Mouse (Mus musculus): ENCODE measurements around the gene C1rl. TPM values are rescaled to one million over a fixed set of nuclear protein-coding genes. Genes with fewer than 3 reads are reported as not detected.

Gene C1rl
- polyA plus RNA-seq (2015; fragmentation: Nextera tagmentation; extraction: Ambion mirVana), result 0.34 and 0.42 TPM in 2 replicates

GRCm38 (mm10) chr6:124492842-124493561, at the start of gene C1rl:
C1rl (plus strand) TSS chr6:124493113.
- Histone ChIP-seq H3K27me3 (ENCODE audit: control insufficient read depth, insufficient read depth, low read length) (no peaks in the 10 kb centered on the region), H3K27ac (ENCODE audit: low read length) (no peak within 1 kb of the TSS), H3K36me3 (ENCODE audit: control insufficient read depth, insufficient read depth) (no peaks in the 10 kb centered on the region), H3K9me3 (replicated peaks; ENCODE audit: control insufficient read depth, low read length) (no peaks in the 10 kb centered on the region), H3K4me1 (ENCODE audit: control insufficient read depth, insufficient read depth, low read length) (no peaks in the 10 kb centered on the region), H3K9ac (ENCODE audit: low read length) (no peak within 1 kb of the TSS; the same call in 1 of the 2 replicates), H3K4me2 (ENCODE audit: low read depth, low read length) (no peak within 1 kb of the TSS), H3K4me3 (ENCODE audit: low read length) (no peak within 1 kb of the TSS)
- ATAC-seq (replicated peaks; ENCODE audit: extremely low read depth, insufficient read depth, low FRiP score), result peak; percentile 83
- WGBS, result 33% methylated on average over 4 of the region's 4 CpGs

- Histone ChIP-seq H3K4me2 (ENCODE audit: low read depth, low read length) (no peak overlapping the region), H3K36me3 (ENCODE audit: control insufficient read depth, insufficient read depth) (no peaks in the 10 kb centered on the region), H3K27ac (ENCODE audit: low read length) (no peak overlapping the region), H3K4me1 (ENCODE audit: control insufficient read depth, insufficient read depth, low read length) (no peaks in the 10 kb centered on the region), H3K9me3 (replicated peaks; ENCODE audit: control insufficient read depth, low read length) (no peaks in the 10 kb centered on the region), H3K27me3 (ENCODE audit: control insufficient read depth, insufficient read depth, low read length) (no peaks in the 10 kb centered on the region), H3K4me3 (ENCODE audit: low read length) (no peak overlapping the region), H3K9ac (ENCODE audit: low read length) (no peak overlapping the region)
- no peak for ATAC-seq (replicated peaks; ENCODE audit: extremely low read depth, insufficient read depth, low FRiP score)
- WGBS, result 78% methylated on average over 2 of the region's 2 CpGs
These were observed 49.6 kb upstream of the C1rl start for GRCm38 (mm10) chr6:124443338-124443737.

- Histone ChIP-seq H3K27me3 (ENCODE audit: control insufficient read depth, insufficient read depth, low read length) (no peaks in the 10 kb centered on the region), H3K36me3 (ENCODE audit: control insufficient read depth, insufficient read depth) (no peaks in the 10 kb centered on the region), H3K4me1 (ENCODE audit: control insufficient read depth, insufficient read depth, low read length) (no peaks in the 10 kb centered on the region), H3K4me3 (ENCODE audit: low read length) (no peak overlapping the region), H3K27ac (ENCODE audit: low read length) (no peak overlapping the region), H3K9me3 (replicated peaks; ENCODE audit: control insufficient read depth, low read length) (no peaks in the 10 kb centered on the region), H3K9ac (ENCODE audit: low read length) (no peak overlapping the region), H3K4me2 (ENCODE audit: low read depth, low read length) (no peak overlapping the region)
- no peak for ATAC-seq (replicated peaks; ENCODE audit: extremely low read depth, insufficient read depth, low FRiP score)
- 90% methylated on average over 2 of the region's 2 CpGs for WGBS
These were observed 46.9 kb upstream of the C1rl start for GRCm38 (mm10) chr6:124446024-124446423.

GRCm38 (mm10) chr6:124446459-124446858, 46.5 kb upstream of the C1rl start:
- no peaks in the 10 kb centered on the region for H3K27me3 ChIP-seq (ENCODE audit: control insufficient read depth, insufficient read depth, low read length)
- no peak overlapping the region for H3K4me2 ChIP-seq (ENCODE audit: low read depth, low read length)
- ATAC-seq (replicated peaks; ENCODE audit: extremely low read depth, insufficient read depth, low FRiP score), result no peak
- H3K9ac ChIP-seq (ENCODE audit: low read length), result no peak overlapping the region
- H3K36me3 ChIP-seq (ENCODE audit: control insufficient read depth, insufficient read depth), result no peaks in the 10 kb centered on the region
- no peak overlapping the region for H3K27ac ChIP-seq (ENCODE audit: low read length)
- H3K9me3 ChIP-seq (replicated peaks; ENCODE audit: control insufficient read depth, low read length), result no peaks in the 10 kb centered on the region
- H3K4me3 ChIP-seq (ENCODE audit: low read length), result no peak overlapping the region
- 89% methylated on average over 9 of the region's 9 CpGs for WGBS
- H3K4me1 ChIP-seq (ENCODE audit: control insufficient read depth, insufficient read depth, low read length), result no peaks in the 10 kb centered on the region

- no peak overlapping the region for H3K4me2 ChIP-seq (ENCODE audit: low read depth, low read length)
- H3K27me3 ChIP-seq (ENCODE audit: control insufficient read depth, insufficient read depth, low read length), result no peaks in the 10 kb centered on the region
- no peak overlapping the region for H3K9ac ChIP-seq (ENCODE audit: low read length)
- no peak overlapping the region for H3K4me3 ChIP-seq (ENCODE audit: low read length)
- no peaks in the 10 kb centered on the region for H3K36me3 ChIP-seq (ENCODE audit: control insufficient read depth, insufficient read depth)
- no peaks in the 10 kb centered on the region for H3K4me1 ChIP-seq (ENCODE audit: control insufficient read depth, insufficient read depth, low read length)
- no peak overlapping the region for H3K27ac ChIP-seq (ENCODE audit: low read length)
- WGBS, result 75% methylated on average over 2 of the region's 2 CpGs
- ATAC-seq (replicated peaks; ENCODE audit: extremely low read depth, insufficient read depth, low FRiP score), result no peak
- no peaks in the 10 kb centered on the region for H3K9me3 ChIP-seq (replicated peaks; ENCODE audit: control insufficient read depth, low read length)
These were observed 45.6 kb upstream of the C1rl start for GRCm38 (mm10) chr6:124447356-124447755.

GRCm38 (mm10) chr6:124448186-124448852, 44.6 kb upstream of the C1rl start:
- 71% methylated on average over 10 of the region's 10 CpGs for WGBS
- no peaks in the 10 kb centered on the region for H3K9me3 ChIP-seq (replicated peaks; ENCODE audit: control insufficient read depth, low read length)
- H3K27me3 ChIP-seq (ENCODE audit: control insufficient read depth, insufficient read depth, low read length), result no peaks in the 10 kb centered on the region
- H3K4me2 ChIP-seq (ENCODE audit: low read depth, low read length), result no peak overlapping the region
- H3K9ac ChIP-seq (ENCODE audit: low read length), result no peak overlapping the region
- no peaks in the 10 kb centered on the region for H3K36me3 ChIP-seq (ENCODE audit: control insufficient read depth, insufficient read depth)
- no peak overlapping the region for H3K27ac ChIP-seq (ENCODE audit: low read length)
- H3K4me1 ChIP-seq (ENCODE audit: control insufficient read depth, insufficient read depth, low read length), result no peaks in the 10 kb centered on the region
- no peak overlapping the region for H3K4me3 ChIP-seq (ENCODE audit: low read length)
- ATAC-seq (replicated peaks; ENCODE audit: extremely low read depth, insufficient read depth, low FRiP score), result no peak

GRCm38 (mm10) chr6:124448959-124449667, 43.8 kb upstream of the C1rl start:
- no peak overlapping the region for H3K4me2 ChIP-seq (ENCODE audit: low read depth, low read length)
- no peaks in the 10 kb centered on the region for H3K27me3 ChIP-seq (ENCODE audit: control insufficient read depth, insufficient read depth, low read length)
- 87% methylated on average over 16 of the region's 16 CpGs for WGBS
- H3K4me3 ChIP-seq (ENCODE audit: low read length), result no peak overlapping the region
- ATAC-seq (replicated peaks; ENCODE audit: extremely low read depth, insufficient read depth, low FRiP score), result no peak
- H3K9ac ChIP-seq (ENCODE audit: low read length), result no peak overlapping the region
- no peaks in the 10 kb centered on the region for H3K9me3 ChIP-seq (replicated peaks; ENCODE audit: control insufficient read depth, low read length)
- no peaks in the 10 kb centered on the region for H3K36me3 ChIP-seq (ENCODE audit: control insufficient read depth, insufficient read depth)
- no peaks in the 10 kb centered on the region for H3K4me1 ChIP-seq (ENCODE audit: control insufficient read depth, insufficient read depth, low read length)
- H3K27ac ChIP-seq (ENCODE audit: low read length), result no peak overlapping the region

GRCm38 (mm10) chr6:124449668-124450383, 43.1 kb upstream of the C1rl start:
- no peak overlapping the region for H3K9ac ChIP-seq (ENCODE audit: low read length)
- 77% methylated on average over 18 of the region's 18 CpGs for WGBS
- no peaks in the 10 kb centered on the region for H3K27me3 ChIP-seq (ENCODE audit: control insufficient read depth, insufficient read depth, low read length)
- no peak overlapping the region for H3K27ac ChIP-seq (ENCODE audit: low read length)
- no peak overlapping the region for H3K4me2 ChIP-seq (ENCODE audit: low read depth, low read length)
- no peaks in the 10 kb centered on the region for H3K36me3 ChIP-seq (ENCODE audit: control insufficient read depth, insufficient read depth)
- no peak overlapping the region for H3K4me3 ChIP-seq (ENCODE audit: low read length)
- ATAC-seq (replicated peaks; ENCODE audit: extremely low read depth, insufficient read depth, low FRiP score), result no peak
- no peaks in the 10 kb centered on the region for H3K4me1 ChIP-seq (ENCODE audit: control insufficient read depth, insufficient read depth, low read length)
- H3K9me3 ChIP-seq (replicated peaks; ENCODE audit: control insufficient read depth, low read length), result no peaks in the 10 kb centered on the region
